Mouse (Mus musculus) C3H10T1/2 (cell line): ENCODE data around the gene Fam120c. TPM values are rescaled to one million over a fixed set of nuclear protein-coding genes. Genes with fewer than 3 reads are reported as not detected.

Experiments used
- polyA plus RNA-seq, 2 experiments: library from polyadenylated mRNA; unstranded; fragments of >200 nt; fragmentation: generic; extraction: Trizol; gene quantifications; one replicate each; pipeline ENCODE4 v1.2.1; 2012; ENCODE audit warnings: missing spikeins in 2 of 2

The Fam120c gene
- 1 to 10 TPM in 1 of 2 experiments, under 1 TPM in 1; 0.29 to 2.2 TPM for polyA plus RNA-seq

GRCm38 (mm10) chrX:151343761-151344500 is at the start of gene Fam120c:
Gene Fam120c (plus strand): TSS chrX:151344175.

DNA sequence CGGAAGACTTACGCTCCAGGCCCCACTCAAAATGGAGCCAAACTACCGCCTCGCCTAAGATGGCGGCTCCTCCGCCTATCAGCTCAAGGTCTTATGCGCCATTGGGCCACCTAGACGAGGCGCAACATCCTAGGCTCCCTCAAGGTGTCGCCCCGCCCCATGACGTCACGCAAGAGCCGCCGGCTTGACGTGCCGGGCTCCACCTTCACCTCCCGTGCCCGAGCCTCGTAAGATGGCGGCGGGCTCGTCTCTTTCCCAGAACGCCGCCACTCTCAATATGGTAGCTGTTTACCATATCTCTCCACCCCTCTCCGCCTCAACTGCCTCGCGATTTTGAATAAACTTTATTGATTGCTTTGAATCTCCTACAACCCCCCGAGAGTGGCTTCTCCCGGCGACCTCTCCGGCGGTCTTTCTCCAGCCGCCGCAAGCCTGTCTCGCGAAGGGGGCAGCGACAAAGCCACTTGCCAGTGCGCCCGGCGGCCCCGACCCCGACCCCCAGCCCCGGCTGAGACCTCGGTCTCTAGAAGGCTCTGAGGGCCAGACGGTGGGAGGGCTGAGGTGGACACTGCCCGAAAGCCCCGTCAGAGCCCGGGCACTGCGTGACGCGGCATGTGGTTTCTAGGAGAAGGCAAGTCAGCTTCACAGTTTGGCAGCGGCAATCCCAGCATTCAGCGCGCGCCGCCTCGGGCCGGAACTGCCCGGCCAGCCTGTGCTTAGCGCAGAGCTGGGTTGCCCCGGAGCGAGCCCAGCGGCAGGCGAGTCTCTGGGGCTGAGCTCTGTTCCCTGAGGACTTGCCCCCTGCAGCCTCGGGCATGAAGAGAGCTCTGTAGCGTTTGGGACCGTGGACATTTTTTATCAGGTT is 176.7 kb downstream of the Fam120c start, which contains the start of gene Phf8:
Gene Phf8, plus strand, starts transcription at position 215 of the 865 bp plus-strand sequence.

Other genes with a start within 250 kb of the Fam120c start
- 10 to 100 TPM; 22.1 to 25.6 TPM for gene Tsr2, start 247.6 kb upstream of the Fam120c start, polyA plus RNA-seq
- gene Wnk3, start 146.1 kb upstream of the Fam120c start, polyA plus RNA-seq: under 1 TPM in 1 of 2 experiments, not detected in 1; 0.01 TPM
- 1 to 10 TPM; 1.1 to 6.9 TPM for gene Phf8, start 176.5 kb downstream of the Fam120c start, polyA plus RNA-seq